Mouse (Mus musculus) heart, embryonic 12.5 days (tissue): Measurements from ENCODE around the gene Maneal. TPM values are rescaled to one million over a fixed set of nuclear protein-coding genes. Genes with fewer than 3 reads are reported as not detected.

Source experiments
- ATAC-seq: fragments of 200-750 bp; cut with Nextera tagmentation; 2 replicates; pipeline ENCODE4 v1.8.0; 2017; ENCODE audit warnings: moderate TSS enrichment, moderate library complexity; ENCODE audit not compliant: insufficient number of reproducible peaks, low FRiP score
- H3K27ac ChIP-seq: fragments of 300-500 bp; sonication (generic); 2 replicates; pipeline ENCODE4 v1.5.1; 2016; ENCODE audit warnings: mild to moderate bottlenecking, moderate library complexity; ENCODE audit not compliant: poor library complexity, severe bottlenecking
- H3K27me3 ChIP-seq: fragments of 300-500 bp; sonication (generic); replicated peaks from 2 replicates; pipeline ENCODE4 v1.6.1; 2016; ENCODE audit warnings: mild to moderate bottlenecking, moderate library complexity
- H3K36me3 ChIP-seq: fragments of 300-500 bp; sonication (generic); 2 replicates; pipeline ENCODE4 v1.6.1; 2016; ENCODE audit warnings: mild to moderate bottlenecking, moderate library complexity
- H3K4me1 ChIP-seq: fragments of 300-500 bp; sonication (generic); replicated peaks from 2 replicates; pipeline ENCODE4 v1.6.1; 2016; ENCODE audit warnings: mild to moderate bottlenecking
- H3K4me2 ChIP-seq: fragments of 300-500 bp; sonication (generic); 2 replicates; pipeline ENCODE4 v1.6.1; 2016; ENCODE audit warnings: mild to moderate bottlenecking, moderate library complexity
- H3K4me3 ChIP-seq: fragments of 300-500 bp; sonication (generic); 2 replicates; pipeline ENCODE4 v1.5.1; 2016; ENCODE audit warnings: mild to moderate bottlenecking
- H3K9ac ChIP-seq: fragments of 300-500 bp; sonication (generic); 2 replicates; pipeline ENCODE4 v1.6.1; 2016; ENCODE audit warnings: mild to moderate bottlenecking, moderate library complexity
- H3K9me3 ChIP-seq: fragments of 300-500 bp; sonication (generic); replicated peaks from 2 replicates; pipeline ENCODE4 v1.6.1; 2016; ENCODE audit warnings: mild to moderate bottlenecking, moderate library complexity
- WGBS: fragments of 180-500 bp; shearing (Covaris S2); methylation state at CpG from one replicate; pipeline ENCODE4 v1.1.7; 2016; 5-methylcytosine and 5-hydroxymethylcytosine counted together
- polyA plus RNA-seq: library from polyadenylated mRNA; unstranded; fragments of >200 nt; fragmentation: Nextera tagmentation; extraction: Ambion mirVana; gene quantifications from 2 replicates; pipeline ENCODE4 v1.2.1, GENCODE M21; 2016

Maneal gene
- polyA plus RNA-seq = 0.06 and 0.14 TPM in 2 replicates

GRCm38 (mm10) chr4:124861283-124862188 is at the start of gene Maneal:
Gene Maneal (minus strand): TSS chr4:124862171.
- peaks cover 5% of the 10 kb centered on the region; the same call in 1 of the 2 replicates for H3K36me3 ChIP-seq
- no peaks in the 10 kb centered on the region for H3K9me3 ChIP-seq
- peaks cover 50% of the 10 kb centered on the region for H3K27me3 ChIP-seq
- H3K4me3 ChIP-seq = peak within 1 kb of the TSS; percentile 57
- ATAC-seq = 0 out of 2 replicates have a peak, but pooled peaks have one; percentile 30
- 0 out of 2 replicates have a peak within 1 kb of the TSS, but pooled peaks have one; percentile 33 for H3K9ac ChIP-seq
- WGBS = 4% methylated on average over 69 of the region's 77 CpGs
- H3K27ac ChIP-seq = no peak within 1 kb of the TSS
- H3K4me1 ChIP-seq = peaks cover 10% of the 10 kb centered on the region; the same call in 1 of the 2 replicates
- H3K4me2 ChIP-seq = peak within 1 kb of the TSS; percentile 94

GRCm38 (mm10) chr4:124905971-124906822 is 44.2 kb upstream of the Maneal start:
- WGBS = 8% methylated on average over 21 of the region's 21 CpGs
- Histone ChIP-seq H3K36me3 (no peaks in the 10 kb centered on the region), H3K27ac (no peak overlapping the region), H3K9ac (peak overlapping the region; percentile 44; the same call in 1 of the 2 replicates), H3K4me1 (peaks cover 8% of the 10 kb centered on the region), H3K4me3 (peak overlapping the region; percentile 27), H3K27me3 (peaks cover 49% of the 10 kb centered on the region), H3K9me3 (peaks cover 6% of the 10 kb centered on the region), H3K4me2 (peak overlapping the region; percentile 63)
- peak; percentile 66; the same call in 1 of the 2 replicates for ATAC-seq

- no peak for ATAC-seq
- WGBS = 55% methylated on average over 4 of the region's 4 CpGs
- H3K27ac ChIP-seq = no peak overlapping the region
- H3K4me3 ChIP-seq = no peak overlapping the region
- no peaks in the 10 kb centered on the region for H3K9me3 ChIP-seq
- peaks cover 52% of the 10 kb centered on the region for H3K27me3 ChIP-seq
- no peak overlapping the region for H3K9ac ChIP-seq
- H3K36me3 ChIP-seq = no peaks in the 10 kb centered on the region
- no peak overlapping the region for H3K4me2 ChIP-seq
- H3K4me1 ChIP-seq = peaks cover 8% of the 10 kb centered on the region
Measured at GRCm38 (mm10) chr4:124905417-124905816, 43.4 kb upstream of the Maneal start.

GRCm38 (mm10) chr4:124899906-124900305 is 37.9 kb upstream of the Maneal start:
- no peak overlapping the region for H3K4me3 ChIP-seq
- no peaks in the 10 kb centered on the region for H3K9me3 ChIP-seq
- H3K27me3 ChIP-seq = peaks cover 78% of the 10 kb centered on the region
- WGBS = 44% methylated on average over 5 of the region's 5 CpGs
- ATAC-seq = no peak
- no peak overlapping the region for H3K4me2 ChIP-seq
- H3K27ac ChIP-seq = no peak overlapping the region
- no peak overlapping the region for H3K9ac ChIP-seq
- no peaks in the 10 kb centered on the region for H3K36me3 ChIP-seq
- H3K4me1 ChIP-seq = peaks cover 2% of the 10 kb centered on the region

GRCm38 (mm10) chr4:124898428-124898827 is 36.5 kb upstream of the Maneal start:
- ATAC-seq = no peak
- 56% methylated on average over 10 of the region's 10 CpGs for WGBS
- no peak overlapping the region for H3K4me3 ChIP-seq
- H3K27me3 ChIP-seq = peaks cover 82% of the 10 kb centered on the region
- H3K9ac ChIP-seq = no peak overlapping the region
- no peak overlapping the region for H3K4me2 ChIP-seq
- no peaks in the 10 kb centered on the region for H3K9me3 ChIP-seq
- no peak overlapping the region for H3K27ac ChIP-seq
- H3K4me1 ChIP-seq = peaks cover 8% of the 10 kb centered on the region
- no peaks in the 10 kb centered on the region for H3K36me3 ChIP-seq

- Histone ChIP-seq H3K9ac (0 out of 2 replicates have a peak overlapping the region, but pooled peaks have one; percentile 32), H3K27me3 (peaks cover 90% of the 10 kb centered on the region), H3K4me2 (peak overlapping the region; percentile 93), H3K4me1 (peaks cover 8% of the 10 kb centered on the region), H3K36me3 (no peaks in the 10 kb centered on the region), H3K27ac (no peak overlapping the region), H3K9me3 (no peaks in the 10 kb centered on the region), H3K4me3 (peak overlapping the region; percentile 59)
- ATAC-seq = no peak; the same call in 1 of the 2 replicates
- 3% methylated on average over 83 of the region's 83 CpGs for WGBS
Measured at GRCm38 (mm10) chr4:124894508-124895428, 32.8 kb upstream of the Maneal start.

GRCm38 (mm10) chr4:124893769-124894168 is 31.8 kb upstream of the Maneal start:
- Histone ChIP-seq H3K27me3 (peaks cover 92% of the 10 kb centered on the region), H3K4me3 (no peak overlapping the region), H3K27ac (no peak overlapping the region), H3K4me1 (peaks cover 8% of the 10 kb centered on the region), H3K9me3 (no peaks in the 10 kb centered on the region), H3K36me3 (no peaks in the 10 kb centered on the region), H3K4me2 (no peak overlapping the region), H3K9ac (no peak overlapping the region)
- ATAC-seq = no peak
- 36% methylated on average over 6 of the region's 6 CpGs for WGBS

- peaks cover 95% of the 10 kb centered on the region for H3K27me3 ChIP-seq
- 74% methylated on average over 5 of the region's 5 CpGs for WGBS
- no peaks in the 10 kb centered on the region for H3K9me3 ChIP-seq
- H3K4me1 ChIP-seq = peaks cover 8% of the 10 kb centered on the region
- H3K27ac ChIP-seq = no peak overlapping the region
- no peak for ATAC-seq
- H3K4me2 ChIP-seq = no peak overlapping the region
- H3K36me3 ChIP-seq = no peaks in the 10 kb centered on the region
- no peak overlapping the region for H3K4me3 ChIP-seq
- H3K9ac ChIP-seq = no peak overlapping the region
Measured at GRCm38 (mm10) chr4:124890831-124891230, 28.9 kb upstream of the Maneal start.

GRCm38 (mm10) chr4:124889935-124890334 is 28.0 kb upstream of the Maneal start:
- H3K4me3 ChIP-seq = no peak overlapping the region
- no peak for ATAC-seq
- no peak overlapping the region for H3K9ac ChIP-seq
- no peaks in the 10 kb centered on the region for H3K9me3 ChIP-seq
- H3K27ac ChIP-seq = no peak overlapping the region
- H3K4me2 ChIP-seq = no peak overlapping the region
- H3K27me3 ChIP-seq = peaks cover 94% of the 10 kb centered on the region
- WGBS = 78% methylated on average over 2 of the region's 2 CpGs
- H3K36me3 ChIP-seq = no peaks in the 10 kb centered on the region
- peaks cover 6% of the 10 kb centered on the region for H3K4me1 ChIP-seq

GRCm38 (mm10) chr4:124888702-124889101 is 26.7 kb upstream of the Maneal start:
- Histone ChIP-seq H3K4me2 (no peak overlapping the region), H3K4me1 (no peaks in the 10 kb centered on the region), H3K27ac (no peak overlapping the region), H3K4me3 (no peak overlapping the region), H3K27me3 (peaks cover 93% of the 10 kb centered on the region), H3K9me3 (no peaks in the 10 kb centered on the region), H3K9ac (no peak overlapping the region), H3K36me3 (no peaks in the 10 kb centered on the region)
- ATAC-seq = no peak
- WGBS = 68% methylated on average over 7 of the region's 7 CpGs
